Mouse (Mus musculus): ENCODE measurements around the gene Ifna6.
"Not testable (repeated sequence)": the region's sequence is repeated elsewhere in the genome, so short reads cannot be mapped to it uniquely, and the experiment has no call there.

DNA sequence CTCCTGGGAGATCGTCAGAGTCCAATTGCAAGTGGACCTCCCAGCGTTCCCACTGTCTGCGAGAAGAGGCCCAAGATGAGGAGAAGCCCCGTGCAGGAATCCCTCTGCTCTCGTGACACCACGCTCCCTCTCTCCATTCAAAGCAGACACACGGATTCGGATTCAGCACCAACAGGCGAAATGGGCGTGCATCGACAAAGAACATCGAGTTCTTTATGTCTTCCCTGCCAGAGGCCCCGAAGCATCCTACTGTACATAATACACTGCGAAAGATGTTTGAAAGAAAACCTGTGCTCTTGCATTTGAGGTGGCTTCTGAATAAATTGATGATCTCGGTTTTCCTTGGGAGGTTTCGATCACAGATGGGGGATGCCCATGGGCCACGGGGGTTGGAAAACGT lies 46.9 kb upstream of the Ifna6 start:
- TF ChIP-seq CTCF (IDR thresholded peaks at IDR 0.05; ENCODE audit: low read depth); EP300 (optimal IDR thresholded peaks at IDR 0.05): not testable (repeated sequence)

Data from stomach, postnatal 0 days (tissue).